Mouse (Mus musculus) stomach, postnatal 0 days (tissue): ENCODE results near the gene Socs7. TPM values are rescaled to one million over a fixed set of nuclear protein-coding genes. Genes with fewer than 3 reads are reported as not detected.

ENCODE experiments used
- ATAC-seq: fragments of 200-750 bp; cut with Nextera tagmentation; 2 replicates; pipeline ENCODE4 v1.8.0; 2017; ENCODE audit not compliant: low FRiP score, low TSS enrichment
- DNase-seq: peaks from one replicate; pipeline ENCODE4 v3.0.0-alpha.2; 2016; ENCODE audit warnings: low spot score
- H3K27ac ChIP-seq: fragments of 300-500 bp; sonication (generic); replicated peaks from 2 replicates; pipeline ENCODE4 v1.5.1; 2014; ENCODE audit warnings: mild to moderate bottlenecking, control low read depth
- H3K27me3 ChIP-seq: fragments of 300-500 bp; sonication (generic); 2 replicates; pipeline ENCODE4 v1.6.1; 2014; ENCODE audit warnings: low read length; ENCODE audit not compliant: control insufficient read depth, insufficient read depth
- H3K36me3 ChIP-seq: fragments of 300-500 bp; sonication (generic); 2 replicates; pipeline ENCODE4 v1.6.1; 2014; ENCODE audit warnings: low read length, mixed read lengths; ENCODE audit not compliant: control insufficient read depth, insufficient read depth
- H3K4me1 ChIP-seq: fragments of 300-500 bp; sonication (generic); replicated peaks from 2 replicates; pipeline ENCODE4 v1.6.1; 2014; ENCODE audit warnings: antibody characterized with exemption; ENCODE audit not compliant: control insufficient read depth, insufficient read depth
- H3K4me2 ChIP-seq: fragments of 300-500 bp; sonication (generic); replicated peaks from 2 replicates; pipeline ENCODE4 v1.6.1; 2014; ENCODE audit warnings: low read depth, mild to moderate bottlenecking, control low read depth, moderate library complexity
- H3K4me3 ChIP-seq: fragments of 300-500 bp; sonication (generic); 2 replicates; pipeline ENCODE4 v1.5.1; 2014; ENCODE audit warnings: low read depth, low read length, control low read depth
- H3K9ac ChIP-seq: fragments of 300-500 bp; sonication (generic); 2 replicates; pipeline ENCODE4 v1.6.1; 2014; ENCODE audit warnings: mild to moderate bottlenecking, low read length, control low read depth, mixed read lengths
- H3K9me3 ChIP-seq: fragments of 300-500 bp; sonication (generic); 2 replicates; pipeline ENCODE4 v1.6.1; 2016; ENCODE audit warnings: low read length; ENCODE audit not compliant: control insufficient read depth
- CTCF ChIP-seq: IDR thresholded peaks from 2 replicates; pipeline ENCODE4 v1.5.1; 2016; ENCODE audit warnings: antibody characterized with exemption, low read depth, mild to moderate bottlenecking, moderate library complexity
- EP300 ChIP-seq: optimal IDR thresholded peaks from 2 replicates; pipeline ENCODE3; 2016; ENCODE audit warnings: antibody characterized with exemption
- WGBS: fragments of 180-500 bp; shearing (Covaris S2); extraction: QIAGEN DNeasy Blood & Tissue Kit; methylation state at CpG from one replicate; pipeline ENCODE4 v1.1.7; 2014; 5-methylcytosine and 5-hydroxymethylcytosine counted together
- polyA plus RNA-seq: library from polyadenylated mRNA; unstranded; fragments of >200 nt; fragmentation: Nextera tagmentation; extraction: Ambion mirVana; gene quantifications from 2 replicates; pipeline ENCODE4 v1.2.1, GENCODE M21; 2015

The Socs7 gene
- polyA plus RNA-seq, 1 experiment from 2014 or later = 1.3 TPM

DNA sequence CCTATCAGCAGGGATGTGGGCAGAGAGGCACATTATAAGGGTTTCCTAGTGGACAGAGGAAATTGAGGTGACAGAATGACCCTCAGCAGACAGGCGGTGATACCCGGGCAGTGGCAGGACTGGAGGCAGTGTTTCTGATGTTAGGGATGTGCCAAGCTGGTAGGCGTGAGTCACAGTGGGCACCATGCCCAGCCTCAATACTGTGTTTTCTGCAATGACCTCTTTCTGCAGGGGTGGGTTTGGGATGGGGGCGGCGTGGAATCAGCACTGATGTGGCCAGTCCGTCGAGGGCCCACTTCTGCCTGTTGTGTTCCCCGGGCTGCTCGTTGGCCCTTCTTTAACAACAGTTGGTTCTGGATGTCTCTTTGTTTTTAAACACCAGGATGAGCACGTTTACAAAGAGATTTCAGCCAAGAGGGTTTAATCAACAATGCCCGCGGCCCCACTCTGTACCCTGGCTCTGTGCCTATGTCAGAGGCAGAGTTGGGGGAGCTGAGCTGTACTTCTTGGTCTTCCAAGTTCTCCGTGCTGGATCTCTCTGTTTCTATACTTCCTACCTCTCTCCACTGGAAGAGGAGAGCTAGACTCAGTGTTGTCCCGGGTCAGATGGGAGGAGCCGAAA is 78.8 kb downstream of the Socs7 start:
- Histone ChIP-seq H3K4me3 (peak overlapping the region; percentile 70), H3K27me3 (no peaks in the 10 kb centered on the region), H3K27ac (peak overlapping the region; percentile 91), H3K9me3 (no peaks in the 10 kb centered on the region), H3K9ac (peak overlapping the region; percentile 86), H3K4me1 (peaks cover 21% of the 10 kb centered on the region; the same call in 1 of the 2 replicates), H3K36me3 (peaks cover 7% of the 10 kb centered on the region; the same call in 1 of the 2 replicates), H3K4me2 (peak overlapping the region; percentile 81)
- peak; percentile 49 for DNase-seq
- no peak for TF ChIP-seq CTCF
- no peak for TF ChIP-seq EP300
- 20% methylated on average over 15 of the region's 15 CpGs for WGBS
- ATAC-seq = no peak

DNA sequence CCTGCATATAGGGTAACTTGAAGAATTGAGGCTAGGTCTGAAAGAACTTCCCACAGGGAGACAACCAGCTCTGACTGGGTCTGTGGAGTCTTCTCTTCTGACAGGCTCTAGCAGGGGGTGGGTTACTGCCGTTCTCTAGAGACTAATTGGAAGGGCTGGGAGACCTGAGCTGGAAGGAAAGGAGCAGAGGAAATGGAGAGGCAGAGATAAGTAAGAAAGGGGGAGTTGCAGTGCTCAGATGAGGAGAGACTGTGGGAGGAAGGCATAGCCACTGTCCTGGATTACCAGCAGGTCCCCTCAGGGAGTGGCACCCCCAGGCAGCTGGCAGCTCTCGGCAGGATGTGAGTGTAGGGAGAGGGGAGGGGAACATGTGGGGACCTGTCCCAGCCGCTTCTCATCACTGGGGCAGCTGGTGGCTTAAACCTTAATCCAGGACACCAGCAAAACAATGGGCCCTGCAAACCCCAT is 79.3 kb downstream of the Socs7 start:
- Histone ChIP-seq H3K9me3 (no peaks in the 10 kb centered on the region), H3K4me2 (peak overlapping the region; percentile 81), H3K4me3 (peak overlapping the region; percentile 70), H3K36me3 (peaks cover 7% of the 10 kb centered on the region; the same call in 1 of the 2 replicates), H3K27ac (peak overlapping the region; percentile 91), H3K4me1 (peaks cover 21% of the 10 kb centered on the region; the same call in 1 of the 2 replicates), H3K27me3 (no peaks in the 10 kb centered on the region), H3K9ac (peak overlapping the region; percentile 86; the same call in 1 of the 2 replicates)
- ATAC-seq = no peak
- DNase-seq = no peak
- no peak for TF ChIP-seq CTCF
- TF ChIP-seq EP300 = no peak
- 14% methylated on average over 3 of the region's 3 CpGs for WGBS

DNA sequence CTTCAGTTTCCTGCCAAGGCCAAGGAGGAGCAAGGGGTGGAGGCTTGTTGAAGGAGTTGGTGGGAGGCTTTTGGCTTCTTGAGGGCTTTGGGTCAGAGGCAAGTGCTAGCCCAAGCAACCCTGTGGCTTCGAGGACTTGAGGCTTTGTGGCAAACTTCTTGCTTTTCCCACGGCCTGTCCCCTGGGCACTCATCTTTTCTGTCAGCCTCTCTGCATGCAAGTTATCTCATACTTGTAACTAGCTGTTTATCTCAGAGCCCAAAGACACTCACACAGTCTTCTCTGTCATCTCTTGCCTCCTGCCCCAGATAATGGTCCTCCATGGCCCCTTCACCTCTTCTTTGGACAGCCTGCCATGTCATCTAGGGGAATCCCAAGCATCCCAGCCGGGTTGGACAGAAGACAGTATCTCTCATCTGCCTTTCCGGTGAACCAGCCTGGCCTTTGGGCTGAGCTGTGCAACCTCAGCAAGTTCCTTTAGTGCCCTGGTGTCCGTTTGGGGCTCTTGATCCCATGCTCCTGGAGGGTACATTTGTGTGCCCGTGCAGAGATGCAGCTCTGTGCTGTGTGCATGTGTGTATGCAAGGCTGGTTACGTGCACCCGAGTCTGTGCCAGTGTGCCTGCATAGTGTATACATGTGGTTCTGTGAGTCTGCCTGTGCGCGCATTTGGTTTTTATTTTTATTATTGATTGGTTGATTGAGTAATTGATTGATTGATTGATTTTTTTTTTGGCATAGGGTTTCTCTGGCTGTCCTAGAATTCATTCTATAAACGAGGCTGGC is 80.7 kb downstream of the Socs7 start:
- DNase-seq = no peak
- H3K4me3 ChIP-seq = no peak overlapping the region
- ATAC-seq = no peak
- peak overlapping the region; percentile 23; the same call in 1 of the 2 replicates for H3K4me2 ChIP-seq
- H3K4me1 ChIP-seq = peaks cover 14% of the 10 kb centered on the region; the same call in 1 of the 2 replicates
- H3K9ac ChIP-seq = no peak overlapping the region
- TF ChIP-seq CTCF (no peak), EP300 (no peak)
- H3K9me3 ChIP-seq = no peaks in the 10 kb centered on the region
- H3K27me3 ChIP-seq = no peaks in the 10 kb centered on the region
- no peak overlapping the region; the same call in 1 of the 2 replicates for H3K27ac ChIP-seq
- 84% methylated on average over 11 of the region's 11 CpGs for WGBS
- peaks cover 12% of the 10 kb centered on the region for H3K36me3 ChIP-seq

DNA sequence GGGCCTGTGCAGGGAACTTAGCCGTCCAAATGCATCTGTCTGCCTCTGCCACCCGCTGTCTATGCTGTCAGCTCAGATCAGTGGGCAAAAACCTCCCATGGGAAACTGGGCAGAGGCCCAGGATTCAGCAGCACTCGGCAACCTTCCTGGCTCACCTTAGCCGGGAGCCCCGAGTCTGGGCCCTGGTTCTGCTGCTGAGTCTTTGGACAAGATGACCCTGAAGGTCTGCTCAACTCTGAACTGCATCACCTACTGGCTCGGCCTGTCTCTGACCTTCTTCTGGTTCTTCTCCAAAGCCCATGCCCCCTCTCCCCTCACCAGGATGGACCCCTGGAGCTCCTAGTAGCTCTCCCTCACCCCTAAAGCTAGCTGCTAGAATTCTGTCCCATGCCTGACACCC is 83.2 kb downstream of the Socs7 start:
- DNase-seq (no peak), ATAC-seq (no peak)
- H3K4me3 ChIP-seq = no peak overlapping the region
- no peaks in the 10 kb centered on the region for H3K27me3 ChIP-seq
- 0 out of 2 replicates have a peak overlapping the region, but pooled peaks have one; percentile 23 for H3K9ac ChIP-seq
- peaks cover 13% of the 10 kb centered on the region; the same call in 1 of the 2 replicates for H3K4me1 ChIP-seq
- peaks cover 16% of the 10 kb centered on the region for H3K36me3 ChIP-seq
- TF ChIP-seq EP300 (no peak), CTCF (no peak)
- H3K4me2 ChIP-seq = no peak overlapping the region
- H3K9me3 ChIP-seq = no peaks in the 10 kb centered on the region
- no peak overlapping the region for H3K27ac ChIP-seq
- WGBS = 69% methylated on average over 6 of the region's 6 CpGs

DNA sequence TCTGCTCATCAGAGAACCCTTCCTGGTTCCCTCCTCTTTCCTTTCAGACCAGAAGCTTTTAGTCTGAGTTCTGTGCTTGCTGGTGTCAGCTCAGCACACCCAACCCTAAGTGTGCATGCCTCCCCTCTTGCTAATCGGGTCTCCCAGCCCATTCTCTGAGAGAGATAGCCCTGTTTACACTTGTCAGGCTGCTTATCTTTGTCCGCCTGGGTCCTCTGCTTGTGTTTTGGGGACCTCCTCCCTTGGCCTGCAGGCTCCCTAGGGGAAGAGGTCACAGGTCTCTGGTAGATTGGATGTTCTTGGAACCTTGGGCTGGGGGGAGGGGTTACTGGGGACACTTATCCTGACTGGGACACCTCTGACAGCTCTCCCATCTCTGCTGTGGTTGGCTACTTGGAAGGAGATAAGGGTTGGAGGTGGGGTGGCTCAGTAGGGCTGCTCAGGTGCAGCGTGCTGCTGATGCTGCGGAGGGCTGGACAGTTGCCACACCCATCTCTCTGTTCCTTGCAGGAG is 83.7 kb downstream of the Socs7 start:
- 35% methylated on average over 4 of the region's 4 CpGs for WGBS
- Histone ChIP-seq H3K4me2 (no peak overlapping the region), H3K4me3 (no peak overlapping the region), H3K9me3 (no peaks in the 10 kb centered on the region), H3K27ac (no peak overlapping the region), H3K36me3 (peaks cover 16% of the 10 kb centered on the region), H3K9ac (no peak overlapping the region), H3K27me3 (no peaks in the 10 kb centered on the region), H3K4me1 (peaks cover 13% of the 10 kb centered on the region; the same call in 1 of the 2 replicates)
- TF ChIP-seq EP300 = no peak
- no peak for DNase-seq
- ATAC-seq = no peak
